Mouse (Mus musculus): ENCODE data around the gene Olfr248.

DNA sequence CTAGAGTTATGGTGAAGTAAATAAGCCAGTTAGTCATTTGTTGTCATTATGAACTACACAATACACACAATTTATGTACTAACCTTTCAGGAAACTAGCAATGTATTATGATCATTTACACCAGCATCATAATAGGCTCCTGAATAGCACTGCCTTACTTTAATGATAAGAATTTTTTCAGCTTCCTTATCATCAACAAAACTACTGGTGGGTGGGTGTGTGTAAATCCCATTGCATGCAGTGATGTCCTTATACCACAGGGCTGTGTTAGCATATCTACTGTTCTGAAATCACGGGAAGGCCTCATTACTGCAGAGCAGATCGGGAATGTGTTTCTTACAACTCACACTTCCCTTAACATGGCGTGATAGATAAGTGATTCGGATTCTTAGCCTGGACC is 32.1 kb downstream of the Olfr248 start:
- TF ChIP-seq CTCF (IDR thresholded peaks at IDR 0.05; ENCODE audit: extremely low read depth, insufficient read depth, insufficient read length, insufficient replicate concordance) (no peak), POLR2A (IDR thresholded peaks at IDR 0.05; ENCODE audit: low read depth, low read length) (no peak)

Measured in spleen, adult 2 months (tissue).